Mouse (Mus musculus): Measurements from ENCODE around the gene Ppat. TPM values are rescaled to one million over a fixed set of nuclear protein-coding genes. Genes with fewer than 3 reads are reported as not detected.
A peak's percentile ranks its signal among the peaks of the same experiment; 100 is the strongest.

Ppat gene
- polyA plus RNA-seq, 1 experiment, result 0.49 TPM

DNA sequence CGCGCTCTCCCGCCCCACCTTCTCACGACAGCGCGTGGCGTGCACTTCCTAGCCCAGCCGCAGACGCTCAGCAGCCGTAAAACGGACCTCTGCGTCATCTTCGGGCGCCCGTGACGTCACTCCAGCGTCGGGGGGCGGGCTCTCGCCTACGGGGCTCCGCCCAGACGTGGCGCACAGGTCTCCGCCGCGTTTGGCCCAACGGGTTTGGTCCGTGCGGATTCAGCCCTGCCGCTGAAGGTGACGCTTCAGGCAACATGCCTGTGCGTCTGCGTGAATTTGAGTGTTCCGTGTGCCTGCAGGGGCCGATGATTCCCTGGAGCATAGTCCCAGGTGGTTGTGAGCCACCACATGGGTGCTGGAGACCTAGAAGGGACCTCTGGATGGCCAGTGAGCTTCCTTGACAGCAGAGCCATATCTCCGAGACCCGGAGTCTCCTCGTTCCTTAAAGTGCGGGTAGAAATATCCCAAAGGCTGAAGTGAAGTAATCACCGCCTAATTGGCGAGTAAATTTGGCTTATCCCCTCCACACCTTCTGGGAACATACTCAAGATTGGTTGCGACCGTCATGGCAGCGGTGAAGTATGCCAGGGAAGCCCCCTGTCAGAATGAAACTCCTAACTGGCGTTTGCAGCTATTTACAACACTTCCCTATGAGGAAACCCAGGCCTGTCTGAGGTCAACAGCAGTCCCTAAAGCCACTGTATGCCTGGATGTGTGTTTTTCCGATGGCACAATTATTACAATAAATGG is 45.8 kb downstream of the Ppat start, which contains the start of gene Aasdh:
Aasdh (minus strand) TSS at position 110 of the 750 bp plus-strand sequence.
- no peaks in the 10 kb centered on the region for H3K27me3 ChIP-seq (ENCODE audit: control insufficient read depth)
- TF ChIP-seq TAL1 (IDR thresholded peaks at IDR 0.05; ENCODE audit: low read length) (no peak), GATA1 (IDR thresholded peaks at IDR 0.05; ENCODE audit: low read length) (no peak)
- peak within 1 kb of the TSS; percentile 78 for H3K4me3 ChIP-seq (replicated peaks)
- H3K4me1 ChIP-seq (ENCODE audit: control insufficient read depth), result peaks cover 24% of the 10 kb centered on the region
- H3K36me3 ChIP-seq (ENCODE audit: control insufficient read depth), result peaks cover 17% of the 10 kb centered on the region
- no peaks in the 10 kb centered on the region for H3K9me3 ChIP-seq (ENCODE audit: control insufficient read depth, low read length)

DNA sequence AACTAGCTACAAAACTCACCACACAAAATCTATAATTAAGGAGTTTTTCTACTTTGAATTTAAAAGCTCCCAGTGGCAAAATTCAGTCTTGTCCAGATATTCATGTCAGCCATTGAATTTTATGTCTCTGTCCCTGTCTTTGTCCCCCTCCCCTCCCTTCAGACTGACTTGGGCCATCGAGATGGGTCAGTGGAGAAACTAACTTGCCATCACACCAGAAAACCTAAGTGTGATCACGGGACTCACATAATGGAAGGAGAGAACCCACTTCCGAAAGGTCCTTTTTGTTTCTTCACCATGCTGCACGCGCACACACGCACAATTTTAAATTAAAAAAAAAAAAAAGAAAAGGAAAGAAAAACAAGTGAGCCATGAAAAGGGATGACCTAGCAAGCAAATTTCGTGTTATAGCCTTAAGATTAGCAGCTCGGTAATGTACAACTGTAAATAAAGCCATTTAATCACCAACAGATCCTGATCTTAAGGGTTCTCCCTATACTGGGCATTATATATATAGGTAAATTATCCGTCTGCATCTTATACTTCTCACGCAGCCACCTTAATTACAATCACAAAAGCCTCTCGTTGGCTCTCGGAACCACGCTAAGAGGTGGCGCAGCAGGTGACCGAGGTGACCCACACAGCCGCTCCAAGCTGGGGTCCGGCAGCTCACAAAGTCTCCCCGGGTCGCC is 46.5 kb downstream of the Ppat start:
- H3K9me3 ChIP-seq (ENCODE audit: control insufficient read depth, low read length), result no peaks in the 10 kb centered on the region
- peaks cover 24% of the 10 kb centered on the region for H3K4me1 ChIP-seq (ENCODE audit: control insufficient read depth)
- TF ChIP-seq TAL1 (IDR thresholded peaks at IDR 0.05; ENCODE audit: low read length), result no peak
- TF ChIP-seq GATA1 (IDR thresholded peaks at IDR 0.05; ENCODE audit: low read length), result no peak
- H3K4me3 ChIP-seq (replicated peaks), result peak overlapping the region; percentile 78
- no peaks in the 10 kb centered on the region for H3K27me3 ChIP-seq (ENCODE audit: control insufficient read depth)
- peaks cover 11% of the 10 kb centered on the region for H3K36me3 ChIP-seq (ENCODE audit: control insufficient read depth)

DNA sequence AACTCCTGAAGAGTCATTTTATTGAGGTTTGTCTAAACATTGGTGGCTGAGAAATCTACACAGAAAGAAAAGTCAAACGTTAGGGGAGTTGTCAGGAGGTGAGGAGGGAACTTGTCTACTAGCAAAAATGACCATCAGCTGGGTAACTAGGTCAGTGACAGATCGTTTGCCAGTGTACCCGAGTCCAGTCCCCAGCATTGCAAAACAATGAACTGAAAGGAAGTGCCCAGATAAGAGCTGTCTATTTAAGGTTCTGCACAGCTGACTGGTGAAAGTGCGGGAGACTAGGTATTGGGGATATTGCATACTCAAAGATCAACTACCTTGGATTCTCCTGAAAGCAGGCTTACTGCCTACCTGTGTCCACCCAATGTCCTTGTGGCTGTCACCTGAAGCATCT is 49.2 kb downstream of the Ppat start:
- Histone ChIP-seq H3K4me3 (replicated peaks) (no peak overlapping the region), H3K9me3 (ENCODE audit: control insufficient read depth, low read length) (no peaks in the 10 kb centered on the region), H3K4me1 (ENCODE audit: control insufficient read depth) (peaks cover 24% of the 10 kb centered on the region), H3K36me3 (ENCODE audit: control insufficient read depth) (peaks cover 18% of the 10 kb centered on the region), H3K27me3 (ENCODE audit: control insufficient read depth) (no peaks in the 10 kb centered on the region)
- TF ChIP-seq GATA1 (IDR thresholded peaks at IDR 0.05; ENCODE audit: low read length) (no peak), TAL1 (IDR thresholded peaks at IDR 0.05; ENCODE audit: low read length) (no peak)

DNA sequence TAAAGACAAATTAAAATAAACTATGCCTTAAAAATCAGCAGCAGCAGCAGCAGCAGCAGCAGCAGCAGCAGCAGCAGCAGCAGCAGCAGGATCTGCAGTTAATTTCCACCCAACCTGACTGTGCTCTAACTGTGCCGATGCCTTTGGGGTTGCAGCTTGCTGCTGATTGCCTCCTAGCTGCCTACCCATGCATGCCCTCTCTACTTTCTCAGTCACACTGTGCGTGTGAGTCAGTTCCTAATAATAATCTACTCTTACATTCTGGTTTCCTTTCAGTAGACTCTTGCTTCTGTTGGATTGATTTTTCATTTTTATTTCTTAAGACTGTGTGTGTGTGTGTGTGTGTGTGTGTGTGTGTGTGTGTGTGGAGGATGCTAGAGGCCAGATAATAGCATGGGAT is 58.3 kb downstream of the Ppat start:
- H3K27me3 ChIP-seq (ENCODE audit: control insufficient read depth), result no peaks in the 10 kb centered on the region
- TF ChIP-seq GATA1 (IDR thresholded peaks at IDR 0.05; ENCODE audit: low read length) (no peak), TAL1 (IDR thresholded peaks at IDR 0.05; ENCODE audit: low read length) (no peak)

DNA sequence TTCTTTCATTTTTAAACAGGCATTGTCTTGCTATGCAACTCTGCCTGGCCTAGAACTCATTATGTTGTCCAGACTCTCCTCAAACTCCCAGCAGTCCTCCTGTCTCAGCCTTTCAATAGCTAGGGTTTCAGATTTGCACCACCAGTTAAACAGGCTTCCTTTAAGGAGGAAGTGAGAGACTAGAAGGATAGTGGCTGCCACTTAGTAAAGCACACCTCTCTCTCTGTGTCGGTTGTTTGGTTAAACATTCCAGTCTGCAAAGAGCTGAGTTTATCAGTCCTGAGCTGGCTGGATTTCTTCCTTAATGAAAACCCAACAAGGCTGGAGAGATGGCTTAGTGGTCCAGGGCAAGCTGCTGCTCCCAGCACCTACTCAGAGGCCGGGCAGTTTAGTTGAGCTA is 58.8 kb downstream of the Ppat start:
- H3K4me1 ChIP-seq (ENCODE audit: control insufficient read depth), result peaks cover 2% of the 10 kb centered on the region
- no peaks in the 10 kb centered on the region for H3K27me3 ChIP-seq (ENCODE audit: control insufficient read depth)
- no peak for TF ChIP-seq GATA1 (IDR thresholded peaks at IDR 0.05; ENCODE audit: low read length)
- TF ChIP-seq TAL1 (IDR thresholded peaks at IDR 0.05; ENCODE audit: low read length), result no peak

More for the DNA sequence above, 58.3 kb downstream of the Ppat start:
- H3K9me3 ChIP-seq (ENCODE audit: control insufficient read depth, low read length), result no peaks in the 10 kb centered on the region
- peaks cover 63% of the 10 kb centered on the region for H3K36me3 ChIP-seq (ENCODE audit: control insufficient read depth)
- no peak overlapping the region for H3K4me3 ChIP-seq (replicated peaks)
- H3K4me1 ChIP-seq (ENCODE audit: control insufficient read depth), result peaks cover 2% of the 10 kb centered on the region

DNA sequence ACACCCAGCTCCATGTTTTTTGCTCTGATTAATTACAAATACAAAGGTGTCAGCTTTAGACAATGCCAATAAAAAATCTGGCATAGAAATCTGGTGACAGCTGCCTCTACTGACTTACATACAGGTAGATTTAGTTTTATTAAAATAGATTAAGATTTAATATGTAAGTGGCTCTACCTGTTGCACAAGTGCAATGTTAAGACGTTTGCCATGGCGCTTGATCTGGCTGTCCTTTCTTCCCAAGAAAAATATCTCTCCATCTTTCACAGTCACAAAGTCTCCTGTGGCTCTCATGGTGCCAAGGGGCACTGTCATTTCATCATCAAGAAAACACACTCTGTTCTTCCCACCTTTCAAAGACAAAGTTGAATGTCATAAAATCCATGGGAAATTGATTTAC is 64.4 kb downstream of the Ppat start:
- no peaks in the 10 kb centered on the region for H3K27me3 ChIP-seq (ENCODE audit: control insufficient read depth)
- no peak overlapping the region for H3K4me3 ChIP-seq (replicated peaks)
- no peaks in the 10 kb centered on the region for H3K9me3 ChIP-seq (ENCODE audit: control insufficient read depth, low read length)
- H3K36me3 ChIP-seq (ENCODE audit: control insufficient read depth), result peaks cover 70% of the 10 kb centered on the region
- H3K4me1 ChIP-seq (ENCODE audit: control insufficient read depth), result no peaks in the 10 kb centered on the region
- TF ChIP-seq TAL1 (IDR thresholded peaks at IDR 0.05; ENCODE audit: low read length) (no peak), GATA1 (IDR thresholded peaks at IDR 0.05; ENCODE audit: low read length) (no peak)

More for the DNA sequence above, 58.8 kb downstream of the Ppat start:
- Histone ChIP-seq H3K36me3 (ENCODE audit: control insufficient read depth) (peaks cover 61% of the 10 kb centered on the region), H3K4me3 (replicated peaks) (no peak overlapping the region), H3K9me3 (ENCODE audit: control insufficient read depth, low read length) (no peaks in the 10 kb centered on the region)

DNA sequence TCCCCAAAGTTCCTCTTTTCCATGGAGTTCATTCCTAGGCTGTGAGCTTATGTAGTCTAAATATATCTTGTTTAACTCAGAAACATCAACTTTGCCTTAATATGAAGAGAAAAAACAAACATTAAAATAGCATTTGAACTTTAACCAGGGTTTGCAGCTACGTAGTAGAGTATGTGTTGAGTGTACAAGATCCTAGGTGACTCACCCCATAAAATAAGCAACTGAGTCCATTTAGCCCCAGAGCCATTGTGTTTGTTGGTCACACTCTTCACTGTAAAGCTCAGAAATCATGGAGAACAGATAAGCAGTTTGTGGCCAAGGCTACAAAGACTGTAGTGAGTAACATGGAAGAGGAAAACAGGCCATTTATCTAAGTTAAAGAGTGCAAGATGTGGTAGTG is 67.3 kb downstream of the Ppat start:
- H3K36me3 ChIP-seq (ENCODE audit: control insufficient read depth), result peaks cover 69% of the 10 kb centered on the region
- no peaks in the 10 kb centered on the region for H3K4me1 ChIP-seq (ENCODE audit: control insufficient read depth)

DNA sequence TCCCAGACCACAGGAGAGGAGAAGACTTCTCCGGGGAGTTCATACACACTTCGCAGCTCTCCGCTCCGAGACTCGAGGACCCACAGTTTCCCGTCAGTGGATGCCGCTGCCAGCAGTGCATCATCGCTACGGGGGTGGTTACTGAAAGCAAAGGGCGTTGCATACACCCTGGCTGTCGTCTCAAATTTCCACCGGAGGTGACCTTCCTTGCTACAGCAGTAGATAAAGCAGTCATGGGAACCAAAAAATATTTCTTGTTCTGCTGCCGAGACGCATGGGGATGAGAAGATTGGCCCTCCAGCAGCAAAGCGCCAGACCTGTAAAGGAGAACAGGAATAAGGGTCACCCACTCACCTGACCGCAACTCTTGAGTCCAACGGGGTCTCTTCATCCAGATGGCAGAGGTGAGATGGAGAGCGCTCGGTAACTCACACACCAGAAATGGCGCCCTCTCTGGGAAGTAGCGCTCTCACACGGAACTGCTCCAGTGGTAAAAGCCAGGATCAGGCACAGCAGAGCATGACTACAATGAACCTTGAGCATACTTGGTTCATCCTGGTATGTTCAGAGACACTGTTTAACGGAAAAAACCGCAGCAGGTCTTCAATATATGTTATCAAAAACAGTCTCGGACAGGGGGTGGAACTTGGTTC is 75.1 kb downstream of the Ppat start:
- no peaks in the 10 kb centered on the region for H3K27me3 ChIP-seq (ENCODE audit: control insufficient read depth)
- peaks cover 73% of the 10 kb centered on the region for H3K36me3 ChIP-seq (ENCODE audit: control insufficient read depth)
- H3K9me3 ChIP-seq (ENCODE audit: control insufficient read depth, low read length), result peaks cover 3% of the 10 kb centered on the region; the same call in 1 of the 2 replicates
- no peak overlapping the region for H3K4me3 ChIP-seq (replicated peaks)
- no peaks in the 10 kb centered on the region for H3K4me1 ChIP-seq (ENCODE audit: control insufficient read depth)
- TF ChIP-seq TAL1 (IDR thresholded peaks at IDR 0.05; ENCODE audit: low read length) (no peak), GATA1 (IDR thresholded peaks at IDR 0.05; ENCODE audit: low read length) (no peak)

More for the DNA sequence above, 67.3 kb downstream of the Ppat start:
- TF ChIP-seq GATA1 (IDR thresholded peaks at IDR 0.05; ENCODE audit: low read length) (no peak), TAL1 (IDR thresholded peaks at IDR 0.05; ENCODE audit: low read length) (no peak)
- Histone ChIP-seq H3K27me3 (ENCODE audit: control insufficient read depth) (no peaks in the 10 kb centered on the region), H3K9me3 (ENCODE audit: control insufficient read depth, low read length) (no peaks in the 10 kb centered on the region), H3K4me3 (replicated peaks) (no peak overlapping the region)

DNA sequence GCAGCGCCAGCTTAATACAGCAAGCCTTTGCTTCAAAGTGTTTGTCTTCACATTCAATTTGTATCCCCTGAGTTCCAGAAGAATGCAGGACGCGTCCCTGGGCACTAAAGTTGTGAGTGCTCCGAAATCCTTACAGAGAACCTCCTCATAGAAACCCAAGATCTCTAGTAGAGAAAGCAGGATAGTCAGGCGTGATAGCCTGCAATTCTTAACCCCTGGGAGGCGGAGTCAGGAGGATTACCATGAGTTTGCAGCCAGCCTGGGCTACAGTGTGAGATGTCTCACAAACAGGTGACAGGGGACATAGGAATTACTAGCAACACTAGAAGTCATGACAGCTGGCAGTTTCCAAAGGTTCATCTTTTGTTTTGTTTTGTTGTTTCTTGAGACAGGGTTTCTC is 81.8 kb downstream of the Ppat start:
- H3K27me3 ChIP-seq (ENCODE audit: control insufficient read depth), result no peaks in the 10 kb centered on the region
- TF ChIP-seq GATA1 (IDR thresholded peaks at IDR 0.05; ENCODE audit: low read length), result no peak
- no peak for TF ChIP-seq TAL1 (IDR thresholded peaks at IDR 0.05; ENCODE audit: low read length)
- peaks cover 88% of the 10 kb centered on the region for H3K36me3 ChIP-seq (ENCODE audit: control insufficient read depth)
- H3K4me3 ChIP-seq (replicated peaks), result no peak overlapping the region
- no peaks in the 10 kb centered on the region for H3K9me3 ChIP-seq (ENCODE audit: control insufficient read depth, low read length)
- peaks cover 5% of the 10 kb centered on the region for H3K4me1 ChIP-seq (ENCODE audit: control insufficient read depth)
